Mouse (Mus musculus): ENCODE data around the gene Cfdp1. TPM values are rescaled to one million over a fixed set of nuclear protein-coding genes. Genes with fewer than 3 reads are reported as not detected.

The Cfdp1 gene
- total RNA-seq, 2 experiments from 2014 or later, result 147 to 176 TPM

DNA sequence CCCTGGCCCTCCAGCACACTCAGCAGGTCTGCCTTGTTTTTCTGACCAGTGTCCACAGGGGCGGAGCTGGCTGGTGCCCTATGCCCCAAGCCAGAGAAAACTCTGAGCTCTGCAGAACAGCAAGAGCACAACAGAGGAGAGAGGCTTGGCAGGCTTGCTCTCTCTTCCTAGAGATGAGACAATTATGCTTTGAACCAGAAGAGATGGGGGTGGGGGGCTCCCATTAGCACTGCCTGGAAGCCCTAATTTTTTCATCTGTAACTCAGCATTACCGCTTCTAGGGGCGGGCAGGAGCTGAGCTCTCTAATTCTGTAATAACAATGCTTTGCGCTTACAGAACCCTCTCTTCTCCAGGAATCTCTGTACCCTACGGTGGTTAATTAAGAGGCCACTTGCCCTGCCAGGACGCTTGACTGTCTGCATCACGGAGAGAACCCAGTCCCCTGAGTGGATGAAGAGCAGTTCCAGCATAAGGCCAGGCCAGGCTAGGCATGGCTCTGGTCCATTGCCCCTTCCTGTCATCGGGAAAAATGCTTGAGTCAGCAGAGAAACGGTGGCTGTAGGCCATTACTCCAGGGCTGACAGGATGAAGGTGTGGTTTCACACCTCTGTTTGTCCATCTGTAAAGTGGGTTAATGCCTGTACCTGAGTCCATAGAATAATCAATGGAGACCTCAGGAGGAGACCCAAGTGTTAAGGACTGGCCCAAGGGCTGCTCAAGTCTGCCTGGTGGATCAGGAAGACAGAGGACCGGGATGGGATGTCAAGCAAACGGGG, 111.6 kb downstream of the Cfdp1 start:
- no peak for ATAC-seq (replicated peaks; ENCODE audit: poor library complexity)

DNA sequence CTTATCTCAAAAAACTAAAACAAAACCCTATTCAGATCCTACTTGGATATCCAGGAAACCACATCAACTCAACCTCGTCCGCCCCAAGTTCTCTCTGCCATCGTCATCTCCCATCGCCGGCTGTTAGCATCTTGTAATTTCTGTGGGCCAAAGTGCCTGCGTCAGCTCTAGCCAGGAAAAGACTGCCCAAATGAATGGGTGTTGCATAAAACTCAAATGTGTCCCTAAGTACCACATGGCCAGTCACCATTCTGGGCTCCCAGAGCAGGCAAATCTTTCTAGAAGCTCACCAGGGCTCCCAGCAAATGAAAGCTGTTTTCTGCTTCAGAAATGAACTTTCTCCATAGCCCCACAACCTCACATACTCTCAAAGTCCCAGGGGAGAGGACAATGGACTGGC, 112.5 kb downstream of the Cfdp1 start:
- ATAC-seq (replicated peaks; ENCODE audit: poor library complexity), result no peak

DNA sequence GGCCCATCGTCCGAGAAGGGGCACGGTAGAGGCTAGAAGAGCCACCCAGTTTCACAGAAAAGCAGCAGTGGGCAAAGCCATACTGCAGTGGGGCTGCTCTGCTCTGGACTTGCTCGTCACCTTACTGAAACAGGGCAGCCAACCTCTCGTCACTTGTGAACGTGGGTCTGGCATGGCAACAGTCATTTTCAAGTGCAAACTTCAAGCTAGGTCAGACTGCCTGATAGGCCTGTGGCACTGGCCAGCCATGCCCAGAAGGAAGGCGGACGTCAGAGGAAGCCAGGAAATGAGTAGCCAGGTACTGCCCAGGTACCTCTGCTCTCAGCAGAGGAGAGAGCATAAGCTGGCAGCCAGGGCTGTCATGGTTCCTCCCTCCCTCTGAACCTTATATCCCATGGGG, 113.1 kb downstream of the Cfdp1 start:
- ATAC-seq (replicated peaks; ENCODE audit: poor library complexity), result no peak

DNA sequence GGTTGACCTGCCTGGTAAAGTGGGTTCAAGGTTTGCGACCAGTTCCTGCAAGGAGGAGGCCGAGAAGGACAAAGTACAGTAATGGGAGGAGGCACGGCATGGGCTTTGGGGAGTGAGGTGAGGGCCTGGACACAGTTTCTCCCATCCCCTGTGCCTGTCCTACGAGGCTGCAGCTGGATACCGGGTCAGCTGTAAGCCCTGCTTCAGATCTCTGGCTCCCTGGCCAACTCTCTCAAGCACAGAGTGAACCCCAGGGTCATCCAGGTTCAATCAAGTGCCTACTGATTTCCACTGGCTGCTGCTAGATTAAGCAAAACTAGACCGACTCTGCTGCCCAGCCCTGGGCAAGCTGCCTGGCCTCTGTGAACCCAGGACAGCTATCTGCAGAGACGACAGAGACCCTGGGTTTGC, 113.8 kb downstream of the Cfdp1 start:
- ATAC-seq (replicated peaks; ENCODE audit: poor library complexity), result no peak

DNA sequence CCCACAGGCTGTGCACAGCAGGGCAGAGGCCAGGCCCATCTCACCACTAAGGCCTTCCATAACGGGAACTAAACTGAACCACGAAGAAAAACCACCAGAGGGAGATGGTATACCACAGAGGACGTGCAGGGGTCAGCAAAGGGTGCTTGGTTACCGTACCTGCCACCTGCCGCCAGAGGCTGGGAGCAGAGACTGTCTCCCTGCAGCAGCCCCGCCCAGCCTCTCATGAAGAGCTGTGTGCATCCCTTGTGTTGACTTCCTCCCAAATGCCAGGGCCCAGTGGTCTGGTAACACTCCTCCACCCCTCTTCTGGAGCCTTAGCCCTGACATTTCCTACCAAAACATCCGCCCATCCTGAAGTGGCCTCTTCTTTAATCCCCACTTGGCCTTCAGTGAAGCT, 114.5 kb downstream of the Cfdp1 start:
- ATAC-seq (replicated peaks; ENCODE audit: poor library complexity), result peak; percentile 53

DNA sequence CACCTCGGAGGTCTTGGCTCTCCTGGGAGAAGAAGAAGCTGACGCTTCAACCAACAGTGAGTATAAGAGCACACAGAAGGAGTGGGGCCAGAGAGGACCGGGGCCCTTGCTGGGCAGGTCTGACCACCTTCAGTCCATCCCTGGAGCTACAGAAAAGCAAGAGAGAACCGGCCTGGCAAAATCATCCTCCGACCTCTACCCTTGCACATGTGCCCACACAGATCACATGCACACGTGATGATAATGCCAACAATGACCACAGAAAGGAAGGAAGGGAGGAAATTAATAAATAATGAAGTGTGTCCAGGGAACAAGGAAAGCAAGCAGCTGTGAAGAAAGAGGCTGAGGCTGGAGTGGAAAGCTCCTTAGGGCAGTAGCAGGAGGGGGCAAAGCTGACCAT, 115.2 kb downstream of the Cfdp1 start:
- no peak for ATAC-seq (replicated peaks; ENCODE audit: poor library complexity)

DNA sequence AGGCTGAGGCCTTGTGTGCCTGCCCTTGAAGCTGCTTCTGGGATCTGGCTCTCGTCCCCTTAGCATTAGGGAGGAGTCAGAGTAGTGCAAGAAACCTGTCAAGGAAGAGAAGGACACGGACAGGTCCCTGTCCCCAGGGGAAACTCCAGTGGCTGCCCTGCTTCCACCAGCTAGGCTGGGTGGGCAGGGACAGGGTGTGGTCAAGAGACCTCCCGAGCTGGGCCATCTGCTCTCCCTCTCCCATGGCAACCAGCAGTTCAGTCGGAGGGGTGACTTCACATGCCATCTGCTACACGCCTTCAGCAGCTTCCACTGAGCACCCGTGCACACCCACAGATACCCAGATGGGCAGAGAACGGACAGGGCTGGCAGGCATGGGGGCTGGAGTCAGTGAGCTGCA, 117.8 kb downstream of the Cfdp1 start:
- ATAC-seq (replicated peaks; ENCODE audit: poor library complexity), result no peak

DNA sequence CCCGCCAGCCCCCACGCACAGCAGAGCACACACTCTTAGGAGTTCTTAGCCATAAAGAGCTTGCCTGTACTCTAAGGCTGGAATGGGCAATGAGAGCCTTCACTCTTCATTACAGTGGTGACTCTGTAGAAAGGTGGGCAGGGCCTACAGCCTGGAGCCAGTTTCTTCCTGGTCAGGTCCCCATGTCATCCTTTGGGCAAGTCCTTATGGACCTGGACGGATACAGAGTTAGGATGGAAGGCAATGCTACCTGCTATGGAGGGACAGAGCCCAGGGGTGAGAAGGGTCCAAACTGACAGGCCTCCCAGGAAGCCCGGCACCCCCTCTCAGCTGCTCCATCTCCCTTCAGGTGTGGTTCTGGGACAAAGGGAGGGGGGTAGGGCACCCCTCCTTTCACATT, 118.3 kb downstream of the Cfdp1 start:
- ATAC-seq (replicated peaks; ENCODE audit: poor library complexity), result no peak

DNA sequence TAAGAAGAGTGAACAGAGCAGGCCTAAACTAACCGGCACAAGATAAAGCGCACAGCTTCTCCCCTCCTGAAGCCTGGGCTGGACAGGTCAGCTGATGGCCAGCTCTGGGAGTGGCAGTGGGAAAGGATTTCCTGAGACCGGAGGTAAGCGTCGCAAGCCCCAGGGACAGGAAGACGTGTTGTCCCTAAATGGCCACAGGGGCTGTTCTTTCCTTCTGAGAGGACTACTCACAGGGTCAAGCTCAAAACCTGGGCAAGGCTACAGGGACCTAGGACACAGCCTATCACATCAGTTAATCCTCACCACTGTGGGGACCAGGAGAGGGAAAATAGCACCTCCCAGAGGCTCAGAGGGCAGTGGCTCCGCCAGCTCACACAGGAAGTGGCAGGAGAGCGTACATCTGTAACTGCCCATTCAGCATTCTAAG, 118.7 kb downstream of the Cfdp1 start:
- no peak for ATAC-seq (replicated peaks; ENCODE audit: poor library complexity)

DNA sequence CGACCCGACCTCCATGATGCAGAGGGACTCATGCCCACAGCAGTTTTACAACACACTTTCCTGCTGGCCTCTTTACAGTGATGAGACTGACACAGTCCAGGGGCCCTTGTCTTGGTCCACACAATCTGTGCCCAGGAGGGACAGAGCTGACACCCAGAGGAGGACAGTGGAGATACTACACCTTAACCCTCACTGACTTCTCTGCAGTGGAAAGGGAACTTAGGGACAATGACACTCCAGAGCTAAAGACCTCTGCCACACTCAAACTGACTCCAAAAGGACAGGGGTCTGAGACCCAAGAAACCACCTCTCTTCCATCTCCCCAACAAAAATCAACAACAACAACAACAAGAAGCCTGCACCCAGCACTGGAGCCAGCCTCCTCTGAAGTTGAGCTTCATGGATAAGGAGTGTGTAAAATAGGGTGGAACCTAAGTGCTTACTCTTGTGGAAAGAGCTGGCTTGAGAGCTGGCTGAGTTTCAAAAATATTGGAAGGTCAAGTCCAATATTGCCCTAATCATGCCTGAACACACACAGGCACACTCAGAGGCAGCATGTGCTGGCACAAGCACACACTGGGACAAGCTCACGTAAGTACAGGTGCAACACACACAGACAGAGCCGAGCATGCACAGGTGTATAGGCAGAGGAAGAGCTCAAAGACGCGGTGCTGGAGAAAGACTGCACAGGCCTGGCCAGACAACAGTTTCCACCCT, 119.7 kb downstream of the Cfdp1 start:
- ATAC-seq (replicated peaks; ENCODE audit: poor library complexity), result no peak

DNA sequence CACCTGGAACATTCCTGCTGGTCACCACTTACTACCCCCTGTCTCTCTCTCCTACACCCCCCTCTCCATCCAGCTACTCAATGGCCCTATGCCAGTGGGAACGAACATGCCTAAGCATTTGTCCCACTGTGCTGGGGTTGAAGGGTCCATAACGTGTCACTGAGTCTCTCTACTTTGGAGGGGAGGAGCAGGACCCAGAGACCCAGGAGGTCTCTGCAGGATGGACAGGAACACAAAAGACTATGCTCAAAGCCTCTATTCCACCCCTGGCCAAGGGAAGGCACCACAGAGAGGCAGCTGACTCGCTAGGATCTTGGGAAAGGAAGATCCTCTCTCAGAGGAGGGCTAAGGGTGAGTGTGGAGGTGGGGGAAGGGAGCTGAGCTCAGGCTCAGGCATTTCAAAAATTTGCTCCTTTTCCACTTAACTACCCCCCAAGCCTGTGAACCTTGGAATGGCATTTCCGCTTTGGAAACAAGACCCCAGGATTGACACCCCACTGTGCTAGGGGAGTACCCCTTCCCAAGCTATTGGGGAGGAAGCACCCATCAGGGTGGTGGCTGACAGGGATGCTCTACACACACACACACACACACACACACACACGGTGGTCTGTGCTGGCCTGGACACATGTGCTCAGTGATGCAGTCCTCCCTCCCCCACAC, 120.4 kb downstream of the Cfdp1 start:
- ATAC-seq (replicated peaks; ENCODE audit: poor library complexity), result no peak

DNA sequence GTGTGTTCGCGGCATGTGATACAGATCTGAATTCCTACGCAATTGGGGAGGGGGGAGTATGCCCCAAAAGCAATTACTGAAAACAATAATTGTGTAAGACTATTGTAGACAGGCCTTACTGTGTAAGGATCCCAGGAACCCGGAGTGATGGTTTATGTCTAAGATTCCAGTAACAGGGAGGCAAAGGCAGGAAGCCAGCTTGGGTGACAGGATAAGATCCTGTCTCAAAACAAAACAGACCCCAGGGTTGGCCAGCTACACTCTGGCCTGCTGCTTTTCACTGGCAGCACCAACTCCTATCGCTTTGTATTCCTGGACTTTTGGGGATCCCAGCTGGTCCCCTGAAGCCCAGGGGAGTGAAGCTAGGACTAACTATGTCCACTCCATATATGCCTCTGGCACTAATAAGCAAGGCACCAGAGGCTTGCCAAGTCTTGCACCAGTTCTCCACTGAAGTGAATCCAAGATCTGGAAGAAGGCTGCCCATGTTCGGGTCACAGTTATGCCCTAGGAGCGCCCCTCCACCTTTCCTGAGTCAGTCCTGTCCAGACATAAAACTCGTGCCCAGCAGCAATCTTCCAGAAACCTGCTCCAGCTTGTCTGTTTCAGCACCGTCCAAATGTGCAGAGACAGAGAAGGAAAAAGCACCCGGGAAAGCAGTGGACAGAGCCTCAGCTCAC, 121.5 kb downstream of the Cfdp1 start:
- no peak for ATAC-seq (replicated peaks; ENCODE audit: poor library complexity)

DNA sequence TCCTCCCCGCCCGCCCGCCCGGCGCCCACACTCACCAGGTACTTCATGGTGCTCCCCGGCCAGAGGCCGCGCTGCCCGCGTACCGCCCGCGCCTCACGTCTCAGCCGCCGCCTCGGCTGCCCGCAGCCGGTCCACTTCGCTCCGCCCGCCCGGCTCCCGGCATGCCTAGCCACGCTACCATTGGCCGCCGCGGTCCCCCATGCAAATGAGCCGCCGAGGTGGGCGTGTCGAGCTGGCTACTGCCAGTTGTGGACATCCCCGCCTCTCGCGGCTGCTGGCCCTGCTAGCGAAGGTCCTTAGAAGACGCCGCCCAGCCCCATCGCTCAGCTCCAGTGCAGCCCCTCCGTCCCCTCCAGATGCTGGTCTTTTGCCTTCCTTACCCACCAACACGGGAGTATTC, 122.1 kb downstream of the Cfdp1 start:
- ATAC-seq (replicated peaks; ENCODE audit: poor library complexity), result peak; percentile 95

DNA sequence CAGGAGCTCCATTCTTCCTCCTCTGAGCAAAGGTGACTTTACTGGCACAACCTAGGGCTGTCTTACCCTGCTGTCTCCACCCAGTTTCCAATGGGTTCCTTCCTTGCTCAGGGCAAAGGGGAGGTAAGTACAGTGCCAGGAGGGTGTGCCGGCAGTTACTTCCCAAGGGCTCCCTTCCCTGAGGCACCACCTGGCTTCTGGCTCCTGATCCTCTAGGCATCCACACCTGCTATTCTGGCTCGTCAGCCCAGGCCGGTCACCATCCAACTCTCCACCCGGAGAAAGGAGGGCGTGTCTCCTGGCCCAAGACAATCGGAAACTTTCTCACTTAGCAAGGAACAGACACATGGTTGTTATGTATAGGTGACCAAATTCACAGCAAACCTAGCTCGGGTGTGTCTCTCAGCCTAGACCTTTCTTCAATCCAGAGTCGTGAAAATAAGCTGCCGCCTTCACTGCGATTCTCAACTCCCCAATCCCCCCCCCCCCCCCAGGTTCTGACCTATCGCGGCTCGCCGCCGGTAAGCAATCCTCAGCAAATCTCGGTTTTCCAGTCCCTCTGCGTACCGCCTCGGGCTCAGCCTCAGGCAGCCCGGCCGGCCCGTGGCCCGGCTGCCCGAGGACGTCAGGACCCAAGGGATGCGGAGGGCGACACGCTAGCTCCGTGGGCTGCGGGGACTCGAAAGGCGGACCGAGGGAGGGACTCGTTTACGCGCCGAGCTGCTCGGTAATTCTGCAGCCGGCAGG, 122.7 kb downstream of the Cfdp1 start:
- ATAC-seq (replicated peaks; ENCODE audit: poor library complexity), result no peak

DNA sequence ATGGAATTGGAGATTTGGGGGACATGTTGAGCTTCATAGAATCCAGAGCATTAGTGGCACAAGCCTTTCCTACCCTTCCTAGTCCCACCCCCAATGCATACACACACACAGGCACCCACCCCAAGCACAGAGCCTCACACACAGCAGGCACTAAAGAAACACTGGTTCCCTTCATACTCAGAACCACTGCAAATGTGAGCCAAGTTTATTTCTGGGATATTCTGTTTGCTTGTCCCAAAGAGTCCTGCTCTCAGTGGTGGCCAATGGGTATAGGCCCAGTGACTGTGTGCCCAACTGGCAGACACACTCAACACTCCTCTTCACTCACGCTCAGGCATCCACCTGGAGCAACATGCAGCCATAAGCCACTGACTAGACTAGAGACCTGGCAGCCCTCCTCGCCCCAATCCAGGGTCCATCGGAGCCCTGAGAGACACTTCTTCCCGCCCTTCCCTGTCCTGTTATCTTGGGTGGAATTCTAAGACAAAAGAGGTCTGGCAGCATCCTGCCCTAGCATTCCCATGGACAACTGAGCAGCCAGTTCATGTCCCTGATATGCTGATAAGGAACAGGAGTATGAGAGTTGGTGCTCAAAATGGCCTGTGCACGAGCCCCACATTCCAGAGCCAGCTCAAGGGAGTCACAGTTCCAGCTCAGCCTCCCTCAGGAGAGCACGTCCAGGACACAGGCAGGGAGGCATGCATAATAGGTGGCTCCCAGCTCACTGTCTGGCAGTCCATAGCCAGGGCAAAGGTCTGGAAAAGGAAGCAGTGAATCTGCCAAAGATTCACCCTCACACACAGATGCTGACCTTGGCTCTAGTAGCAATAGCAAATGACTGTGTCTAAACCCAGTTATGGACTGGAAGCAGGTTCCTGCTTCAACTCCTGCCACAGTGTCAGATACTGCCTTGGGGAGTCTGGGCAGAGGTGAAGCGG, 124.6 kb downstream of the Cfdp1 start:
- ATAC-seq (replicated peaks; ENCODE audit: poor library complexity), result no peak

DNA sequence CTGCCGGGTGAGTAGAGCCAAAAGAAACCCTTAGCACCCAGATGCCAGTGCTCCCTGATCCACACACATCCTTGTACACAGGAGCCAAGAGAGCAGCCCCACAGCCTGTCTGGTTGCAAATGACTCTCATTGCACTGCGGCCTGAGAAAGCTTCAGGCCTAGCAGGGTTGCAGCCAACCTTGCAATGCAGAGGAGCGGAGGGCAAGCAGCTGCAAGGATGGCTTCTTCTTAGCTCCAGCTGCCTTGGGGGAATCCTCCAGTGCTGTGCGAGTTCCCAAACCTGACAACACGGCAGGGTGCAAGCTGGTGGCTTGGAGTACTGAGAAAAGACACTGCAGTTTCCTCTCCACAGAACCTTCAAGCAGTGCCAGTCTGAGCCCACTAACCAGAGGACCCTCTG, 125.6 kb downstream of the Cfdp1 start:
- no peak for ATAC-seq (replicated peaks; ENCODE audit: poor library complexity)

DNA sequence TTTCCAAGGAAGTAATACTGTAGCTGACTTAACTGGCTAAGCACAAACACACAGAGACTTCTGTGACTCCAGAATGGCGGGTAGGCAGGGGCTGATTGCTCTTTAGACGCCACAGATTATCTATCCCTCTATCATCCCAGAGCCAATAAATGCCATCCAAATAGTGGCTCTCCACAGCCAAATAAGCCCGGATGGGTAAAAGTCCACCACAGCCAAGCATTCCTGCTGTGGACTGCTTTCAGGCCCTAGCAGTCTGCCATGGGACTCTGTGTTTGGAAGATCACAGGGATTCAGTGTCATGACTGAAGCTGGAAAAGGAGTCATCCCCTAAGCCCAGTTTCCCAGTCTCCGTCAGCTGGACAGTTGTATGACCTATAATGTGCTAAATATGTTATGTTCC, 126.5 kb downstream of the Cfdp1 start:
- ATAC-seq (replicated peaks; ENCODE audit: poor library complexity), result no peak

DNA sequence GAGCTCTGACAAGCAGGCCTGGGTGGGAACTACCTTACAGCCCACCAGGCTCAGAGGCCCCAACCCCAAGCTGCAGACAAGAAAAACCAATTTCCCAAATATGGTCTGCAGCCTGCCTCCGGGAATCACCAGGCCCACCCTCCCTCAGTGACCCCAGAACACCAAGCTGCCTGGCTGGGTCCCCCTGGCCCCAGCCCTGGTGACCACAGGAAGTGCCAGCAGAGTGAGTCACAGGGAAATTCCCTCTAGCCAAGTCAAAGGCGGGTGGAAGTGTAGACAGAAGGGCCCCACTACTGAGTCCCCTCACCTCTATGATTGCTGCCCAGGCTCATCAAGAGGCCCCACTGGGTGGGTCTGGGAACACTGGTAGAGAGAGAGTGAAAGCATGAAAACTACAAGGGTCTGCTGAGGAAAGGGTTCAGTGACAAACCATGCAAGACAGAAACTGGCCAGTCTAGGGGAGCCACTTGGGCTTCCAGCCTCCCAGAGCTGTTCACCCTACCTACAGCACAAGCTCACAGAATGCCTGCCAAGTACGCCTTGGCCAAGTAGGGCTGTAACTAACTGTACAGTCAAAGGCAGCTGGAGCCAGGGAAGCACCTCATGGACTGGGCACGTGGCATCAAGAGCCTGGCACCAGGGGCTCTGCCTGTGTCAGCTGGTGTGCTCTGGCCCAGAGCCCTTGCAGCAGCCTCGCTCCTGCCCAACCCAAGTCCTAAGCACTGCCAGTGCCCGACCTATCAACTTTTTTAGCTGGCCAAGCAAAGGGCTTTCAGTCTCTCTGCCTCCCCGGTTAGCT, 127.8 kb downstream of the Cfdp1 start:
- ATAC-seq (replicated peaks; ENCODE audit: poor library complexity), result peak; percentile 22; the same call in 1 of the 2 replicates

DNA sequence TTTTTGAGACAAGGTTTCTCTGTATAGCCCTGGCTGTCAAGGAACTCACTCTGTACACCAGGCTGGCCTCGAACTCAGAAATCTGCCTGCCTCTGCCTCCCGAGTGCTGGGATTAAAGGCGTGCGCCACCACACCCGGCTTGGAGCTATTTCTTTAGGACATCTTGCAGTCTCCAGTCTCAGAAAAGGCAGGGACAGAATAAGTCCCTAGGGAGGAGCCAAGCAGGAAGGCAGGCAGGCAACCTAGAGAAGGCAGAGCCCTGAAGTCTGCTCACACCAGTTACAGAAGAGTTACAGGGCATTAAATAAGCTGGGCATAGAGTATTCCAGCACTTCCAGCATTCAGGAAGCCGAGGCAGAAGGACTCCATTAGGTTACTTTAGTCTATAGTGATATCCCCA, 128.8 kb downstream of the Cfdp1 start:
- no peak for ATAC-seq (replicated peaks; ENCODE audit: poor library complexity)

All from megakaryocyte progenitor cell, adult 5-6 weeks (primary cell).